Mouse (Mus musculus) urinary bladder, adult 2 months (tissue): ENCODE data around the gene Pdcd6. TPM values are rescaled to one million over a fixed set of nuclear protein-coding genes. Genes with fewer than 3 reads are reported as not detected.

Experiments
- DNase-seq: peaks from one replicate; pipeline ENCODE4 v3.0.0; 2022; ENCODE audit warnings: low spot score
- polyA plus RNA-seq: library from polyadenylated mRNA; depleted of rRNA; stranded (reverse); fragments of >200 nt; gene quantifications from 2 replicates; pipeline ENCODE4 v1.2.3, GENCODE M21; 2012; rRNA removed

Pdcd6 gene
- polyA plus RNA-seq, 1 experiment = 164 TPM

DNA sequence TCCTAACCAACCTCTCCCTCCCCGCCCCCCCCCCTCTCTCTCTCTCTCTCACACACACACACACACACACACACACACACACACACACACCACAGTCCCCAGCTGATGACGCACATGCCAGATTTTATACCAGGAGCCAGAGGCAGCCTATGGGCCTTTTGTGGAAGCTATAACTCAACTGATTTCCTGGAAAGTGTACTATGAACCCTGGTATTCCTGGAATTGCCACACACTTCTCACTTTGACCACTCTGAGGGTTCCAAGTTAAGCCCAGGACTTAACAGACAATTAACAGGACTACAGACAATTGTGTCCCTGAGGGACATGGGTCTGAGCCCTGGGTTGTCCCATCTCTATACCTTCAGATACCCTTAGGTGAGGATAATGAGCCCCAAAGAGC is 35.1 kb downstream of the Pdcd6 start:
- DNase-seq = no peak

- DNase-seq = no peak
Observed at GRCm38 (mm10) chr13:74275726-74276125, 41.7 kb downstream of the Pdcd6 start.

GRCm38 (mm10) chr13:74260231-74260992 is 57.0 kb downstream of the Pdcd6 start:
- DNase-seq = peak; percentile 33

DNA sequence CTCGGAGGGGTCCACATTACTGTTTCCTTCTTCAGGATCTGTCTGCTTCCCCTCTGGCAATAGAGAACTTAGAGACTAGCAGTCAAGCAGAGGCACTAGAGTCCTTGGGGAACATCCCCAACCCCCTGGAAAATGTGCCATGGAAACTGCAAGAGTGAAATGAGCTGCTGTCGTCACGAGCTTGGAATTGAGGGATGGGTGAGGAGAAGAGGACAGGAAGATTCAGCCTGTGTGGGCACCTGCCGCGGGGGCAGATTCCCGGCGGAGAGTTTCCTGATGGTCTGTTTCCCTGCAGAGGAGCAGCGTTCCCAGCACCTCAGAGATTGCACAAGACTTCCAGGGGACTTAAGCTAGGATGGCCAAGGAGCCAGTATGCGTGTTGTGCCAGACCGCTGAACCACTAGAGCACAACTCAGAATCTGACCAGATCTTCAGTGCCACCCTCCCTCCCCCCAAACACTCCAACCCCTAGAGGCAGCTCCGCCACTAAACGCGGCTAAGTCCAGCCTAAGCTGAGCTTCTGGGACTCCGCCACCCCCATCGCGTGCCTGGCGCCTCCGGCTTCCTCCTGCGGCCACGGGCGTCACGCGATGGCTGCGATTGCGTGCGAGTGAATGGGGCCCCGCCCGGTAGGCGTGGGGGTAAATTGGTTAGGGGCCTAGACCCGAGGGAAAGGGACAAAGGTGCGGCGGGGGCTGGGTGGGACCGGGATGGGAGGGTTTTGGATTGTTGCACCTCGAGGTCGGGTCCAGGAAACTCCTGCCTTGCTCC is 57.7 kb downstream of the Pdcd6 start:
- DNase-seq = peak; percentile 55

Other genes with a start within 250 kb of the Pdcd6 start
- 0.03 and 0.04 TPM in 2 replicates for gene Slc9a3, start 196.1 kb downstream of the Pdcd6 start, polyA plus RNA-seq
- gene Exoc3, start 108.8 kb downstream of the Pdcd6 start, polyA plus RNA-seq = 37.3 and 37.5 TPM in 2 replicates
- gene Ahrr, start 25.2 kb downstream of the Pdcd6 start, polyA plus RNA-seq = 5.1 and 7.6 TPM in 2 replicates
- 162 and 174 TPM in 2 replicates for gene Sdha, start 32.7 kb upstream of the Pdcd6 start, polyA plus RNA-seq
- 22.0 and 29.8 TPM in 2 replicates for gene Ccdc127, start 32.7 kb upstream of the Pdcd6 start, polyA plus RNA-seq
- 1.7 and 2.2 TPM in 2 replicates for gene Lrrc14b, start 46.4 kb upstream of the Pdcd6 start, polyA plus RNA-seq
- 1.5 TPM in 2 replicates for gene Zfp72, start 73.3 kb upstream of the Pdcd6 start, polyA plus RNA-seq
- 118 and 147 TPM in 2 replicates for gene Ftl1-ps1, start 82.1 kb upstream of the Pdcd6 start, polyA plus RNA-seq
- 10.4 and 11.8 TPM in 2 replicates for gene Zfp825, start 176.4 kb upstream of the Pdcd6 start, polyA plus RNA-seq